Mouse (Mus musculus): Measurements from ENCODE around the gene Hesx1.

- TF ChIP-seq EP300 (IDR thresholded peaks at IDR 0.05): no peak
- peak; percentile 34 for TF ChIP-seq CTCF (IDR thresholded peaks at IDR 0.05)
Measured at GRCm38 (mm10) chr14:26981494-26982149, 12.6 kb upstream of the Hesx1 start.

All from lung, postnatal 0 days (tissue).